Mouse (Mus musculus) brown adipose tissue, adult 24 weeks (tissue): ENCODE data around the gene Htra3. TPM values are rescaled to one million over a fixed set of nuclear protein-coding genes. Genes with fewer than 3 reads are reported as not detected.
A peak's percentile ranks its signal among the peaks of the same experiment; 100 is the strongest.

Source experiments
- H3K27ac ChIP-seq: fragments of 200-500 bp; replicated peaks from 2 replicates; pipeline ENCODE4 v1.5.1; 2012; ENCODE audit warnings: low read depth, mild to moderate bottlenecking, low read length
- H3K4me1 ChIP-seq: fragments of 200-500 bp; 2 replicates; pipeline ENCODE4 v1.6.1; 2012; ENCODE audit warnings: low read length, mixed read lengths; ENCODE audit not compliant: control insufficient read depth, insufficient read depth, insufficient read length
- H3K4me3 ChIP-seq: fragments of 200-500 bp; 2 replicates; pipeline ENCODE4 v1.5.1; 2012; ENCODE audit warnings: low read depth, mild to moderate bottlenecking, low read length, moderate library complexity; ENCODE audit not compliant: insufficient read depth
- polyA plus RNA-seq: library from polyadenylated mRNA; stranded (reverse); fragments of >200 nt; gene quantifications from 2 replicates; pipeline ENCODE4 v1.2.4, GENCODE M21; 2012; ENCODE audit not compliant: missing spikeins, insufficient read depth, insufficient read length

Gene Htra3
- polyA plus RNA-seq, 1 experiment: 60.4 TPM

- Histone ChIP-seq H3K4me3 (no peak overlapping the region), H3K27ac (peak overlapping the region; percentile 41; the same call in 1 of the 2 replicates), H3K4me1 (peaks cover 14% of the 10 kb centered on the region)
Measured at GRCm38 (mm10) chr5:35652872-35653271, 26.7 kb downstream of the Htra3 start.

GRCm38 (mm10) chr5:35652319-35652718, 27.3 kb downstream of the Htra3 start:
- Histone ChIP-seq H3K4me1 (peaks cover 18% of the 10 kb centered on the region), H3K27ac (no peak overlapping the region), H3K4me3 (no peak overlapping the region)

- Histone ChIP-seq H3K4me3 (no peak overlapping the region), H3K27ac (peak overlapping the region; percentile 73)
Measured at GRCm38 (mm10) chr5:35648230-35648629, 31.4 kb downstream of the Htra3 start.

GRCm38 (mm10) chr5:35647562-35647961, 32.0 kb downstream of the Htra3 start:
- Histone ChIP-seq H3K4me3 (no peak overlapping the region), H3K27ac (peak overlapping the region; percentile 73), H3K4me1 (peaks cover 16% of the 10 kb centered on the region)

More at GRCm38 (mm10) chr5:35648230-35648629, 31.4 kb downstream of the Htra3 start:
- H3K4me1 ChIP-seq: peaks cover 20% of the 10 kb centered on the region

- no peak overlapping the region for H3K4me3 ChIP-seq
- peaks cover 16% of the 10 kb centered on the region for H3K4me1 ChIP-seq
- peak overlapping the region; percentile 62 for H3K27ac ChIP-seq
Measured at GRCm38 (mm10) chr5:35646927-35647326, 32.7 kb downstream of the Htra3 start.

- no peak overlapping the region for H3K27ac ChIP-seq
- H3K4me3 ChIP-seq: no peak overlapping the region
- peaks cover 16% of the 10 kb centered on the region for H3K4me1 ChIP-seq
Measured at GRCm38 (mm10) chr5:35645938-35646493, 33.6 kb downstream of the Htra3 start.

GRCm38 (mm10) chr5:35644082-35644481, 35.5 kb downstream of the Htra3 start:
- Histone ChIP-seq H3K27ac (no peak overlapping the region), H3K4me3 (no peak overlapping the region), H3K4me1 (peaks cover 16% of the 10 kb centered on the region)

- no peak overlapping the region for H3K27ac ChIP-seq
- peaks cover 16% of the 10 kb centered on the region for H3K4me1 ChIP-seq
- no peak overlapping the region for H3K4me3 ChIP-seq
Measured at GRCm38 (mm10) chr5:35643401-35644048, 36.1 kb downstream of the Htra3 start.

- Histone ChIP-seq H3K4me1 (peaks cover 4% of the 10 kb centered on the region), H3K4me3 (no peak overlapping the region), H3K27ac (no peak overlapping the region)
Measured at GRCm38 (mm10) chr5:35641961-35642584, 37.5 kb downstream of the Htra3 start.

GRCm38 (mm10) chr5:35636016-35636415, 43.6 kb downstream of the Htra3 start:
- no peak overlapping the region for H3K4me3 ChIP-seq
- peaks cover 12% of the 10 kb centered on the region for H3K4me1 ChIP-seq
- H3K27ac ChIP-seq: peak overlapping the region; percentile 33

GRCm38 (mm10) chr5:35632841-35633240, 46.7 kb downstream of the Htra3 start:
- Histone ChIP-seq H3K4me1 (peaks cover 12% of the 10 kb centered on the region), H3K27ac (no peak overlapping the region), H3K4me3 (no peak overlapping the region)

- Histone ChIP-seq H3K27ac (no peak overlapping the region), H3K4me1 (peaks cover 10% of the 10 kb centered on the region), H3K4me3 (no peak overlapping the region)
Measured at GRCm38 (mm10) chr5:35631755-35632154, 47.8 kb downstream of the Htra3 start.

- Histone ChIP-seq H3K27ac (no peak overlapping the region), H3K4me3 (no peak overlapping the region), H3K4me1 (peaks cover 4% of the 10 kb centered on the region)
Measured at GRCm38 (mm10) chr5:35631224-35631623, 48.4 kb downstream of the Htra3 start.

- Histone ChIP-seq H3K4me1 (peaks cover 4% of the 10 kb centered on the region; the same call in 1 of the 2 replicates), H3K4me3 (no peak overlapping the region), H3K27ac (no peak overlapping the region)
Measured at GRCm38 (mm10) chr5:35630706-35631105, 48.9 kb downstream of the Htra3 start.

GRCm38 (mm10) chr5:35629333-35629732, 50.2 kb downstream of the Htra3 start:
- Histone ChIP-seq H3K4me1 (peaks cover 11% of the 10 kb centered on the region), H3K27ac (no peak overlapping the region), H3K4me3 (no peak overlapping the region)

- Histone ChIP-seq H3K27ac (no peak overlapping the region), H3K4me3 (no peak overlapping the region), H3K4me1 (peaks cover 17% of the 10 kb centered on the region)
Measured at GRCm38 (mm10) chr5:35628685-35629084, 50.9 kb downstream of the Htra3 start.
